Mouse (Mus musculus): ENCODE measurements around the gene Fos.

Fos gene

DNA sequence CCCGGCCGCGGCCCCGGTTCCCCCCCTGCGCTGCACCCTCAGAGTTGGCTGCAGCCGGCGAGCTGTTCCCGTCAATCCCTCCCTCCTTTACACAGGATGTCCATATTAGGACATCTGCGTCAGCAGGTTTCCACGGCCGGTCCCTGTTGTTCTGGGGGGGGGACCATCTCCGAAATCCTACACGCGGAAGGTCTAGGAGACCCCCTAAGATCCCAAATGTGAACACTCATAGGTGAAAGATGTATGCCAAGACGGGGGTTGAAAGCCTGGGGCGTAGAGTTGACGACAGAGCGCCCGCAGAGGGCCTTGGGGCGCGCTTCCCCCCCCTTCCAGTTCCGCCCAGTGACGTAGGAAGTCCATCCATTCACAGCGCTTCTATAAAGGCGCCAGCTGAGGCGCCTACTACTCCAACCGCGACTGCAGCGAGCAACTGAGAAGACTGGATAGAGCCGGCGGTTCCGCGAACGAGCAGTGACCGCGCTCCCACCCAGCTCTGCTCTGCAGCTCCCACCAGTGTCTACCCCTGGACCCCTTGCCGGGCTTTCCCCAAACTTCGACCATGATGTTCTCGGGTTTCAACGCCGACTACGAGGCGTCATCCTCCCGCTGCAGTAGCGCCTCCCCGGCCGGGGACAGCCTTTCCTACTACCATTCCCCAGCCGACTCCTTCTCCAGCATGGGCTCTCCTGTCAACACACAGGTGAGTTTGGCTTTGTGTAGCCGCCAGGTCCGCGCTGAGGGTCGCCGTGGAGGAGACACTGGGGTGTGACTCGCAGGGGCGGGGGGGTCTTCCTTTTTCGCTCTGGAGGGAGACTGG lies at the start of gene Fos:
Fos (plus strand) TSS at position 410 of the 817 bp plus-strand sequence.
- DNase-seq: peak; percentile 85 to 93

DNA sequence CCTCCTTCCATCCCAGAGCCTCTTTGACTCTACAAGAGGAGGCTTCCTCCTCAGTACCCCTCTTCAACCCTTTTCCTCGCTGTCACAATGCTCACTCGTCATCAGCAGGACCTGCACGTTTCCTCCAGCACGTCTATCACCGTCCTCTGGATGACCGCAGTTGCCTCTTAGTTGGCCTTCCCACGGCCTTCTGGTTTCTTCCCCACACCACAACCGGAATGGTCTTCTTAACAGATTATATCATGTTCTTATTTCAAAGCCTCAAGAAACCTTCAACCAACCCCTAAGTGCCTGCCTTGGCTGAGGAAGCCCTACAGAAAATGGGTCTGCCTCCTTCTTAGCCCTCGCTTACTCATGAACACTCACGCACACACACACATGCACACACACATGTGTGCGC lies 48.0 kb upstream of the Fos start:
- no peak for DNase-seq

DNA sequence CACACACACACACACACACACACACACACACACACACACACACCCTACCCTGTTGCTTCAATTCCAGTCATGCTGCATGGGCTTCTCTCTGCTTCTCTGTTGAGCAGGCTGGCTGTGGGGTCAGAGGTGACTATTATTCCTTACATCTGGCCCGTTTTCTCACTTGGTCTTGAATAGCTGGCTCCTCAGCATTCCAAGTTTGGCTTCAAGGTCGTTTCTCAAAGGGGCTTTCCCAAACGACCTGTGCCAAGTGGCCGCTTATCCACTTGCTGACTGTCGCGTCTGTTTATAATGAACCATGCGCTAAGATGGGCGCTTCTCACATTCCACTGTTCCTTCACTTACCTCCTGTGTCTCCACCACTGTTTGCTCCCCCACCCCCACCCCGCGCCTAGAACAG lies 47.6 kb upstream of the Fos start:
- DNase-seq: no peak

DNA sequence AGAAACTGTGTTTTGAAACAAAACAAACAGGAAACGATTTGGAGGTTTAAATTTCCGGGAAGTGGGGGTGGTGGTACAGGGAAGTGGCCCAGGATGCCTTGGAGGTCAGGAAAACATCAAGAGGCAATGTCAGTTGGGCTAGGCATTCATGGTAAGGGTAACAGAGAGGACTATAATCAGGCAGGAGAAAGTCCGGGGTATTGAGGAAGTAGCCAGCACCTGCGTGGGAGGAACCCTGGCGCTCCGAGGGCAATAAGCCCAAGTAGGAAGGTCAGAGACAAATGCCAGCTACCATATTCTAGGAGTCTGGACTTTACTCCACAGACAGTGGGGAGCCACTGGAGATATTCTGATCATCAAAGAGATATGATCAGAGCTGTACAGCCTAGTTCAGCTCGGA lies 45.9 kb upstream of the Fos start:
- no peak for DNase-seq

GRCm38 (mm10) chr12:85429999-85430398 lies 43.7 kb upstream of the Fos start:
- DNase-seq: no peak

- no peak for DNase-seq
These were observed 43.3 kb upstream of the Fos start for GRCm38 (mm10) chr12:85430434-85430833.

DNA sequence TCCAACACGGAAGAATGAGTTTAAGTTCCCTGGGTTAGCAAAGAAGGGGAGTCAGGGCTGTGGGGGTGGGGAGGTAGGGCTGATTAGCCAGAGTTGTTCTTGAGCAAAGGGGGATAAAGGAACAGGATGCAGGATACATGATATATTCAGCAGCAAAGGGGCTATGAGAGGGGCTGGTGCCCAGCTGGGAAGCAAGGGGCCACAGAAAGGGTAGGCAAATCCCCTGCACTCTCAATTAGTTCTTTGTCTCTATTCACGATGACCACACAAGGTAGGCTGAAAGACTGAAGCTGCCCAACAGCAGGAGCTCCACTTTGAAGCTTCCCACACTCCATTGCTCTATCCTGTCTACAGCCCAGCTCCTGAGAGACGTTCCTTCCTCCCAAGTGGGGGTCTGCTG lies 39.8 kb upstream of the Fos start:
- DNase-seq: no peak

DNA sequence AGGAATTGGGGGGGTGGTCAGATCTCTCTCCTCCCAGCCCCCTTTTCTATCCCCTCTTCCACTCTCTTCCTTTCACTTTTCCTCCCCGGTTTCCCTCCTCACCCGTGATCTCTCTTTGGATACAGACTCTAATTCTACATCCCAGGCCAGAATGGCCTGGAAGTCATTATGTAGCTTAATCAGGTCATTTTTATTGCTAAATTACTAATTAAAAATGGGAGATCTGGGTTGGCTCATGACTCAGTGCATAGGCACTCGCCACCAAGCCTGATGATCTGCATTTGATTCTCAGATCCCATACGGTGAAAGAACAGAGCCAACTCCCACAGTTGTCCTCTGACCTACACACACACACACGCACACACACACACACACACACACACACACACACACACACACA lies 39.2 kb upstream of the Fos start:
- no peak for DNase-seq

DNA sequence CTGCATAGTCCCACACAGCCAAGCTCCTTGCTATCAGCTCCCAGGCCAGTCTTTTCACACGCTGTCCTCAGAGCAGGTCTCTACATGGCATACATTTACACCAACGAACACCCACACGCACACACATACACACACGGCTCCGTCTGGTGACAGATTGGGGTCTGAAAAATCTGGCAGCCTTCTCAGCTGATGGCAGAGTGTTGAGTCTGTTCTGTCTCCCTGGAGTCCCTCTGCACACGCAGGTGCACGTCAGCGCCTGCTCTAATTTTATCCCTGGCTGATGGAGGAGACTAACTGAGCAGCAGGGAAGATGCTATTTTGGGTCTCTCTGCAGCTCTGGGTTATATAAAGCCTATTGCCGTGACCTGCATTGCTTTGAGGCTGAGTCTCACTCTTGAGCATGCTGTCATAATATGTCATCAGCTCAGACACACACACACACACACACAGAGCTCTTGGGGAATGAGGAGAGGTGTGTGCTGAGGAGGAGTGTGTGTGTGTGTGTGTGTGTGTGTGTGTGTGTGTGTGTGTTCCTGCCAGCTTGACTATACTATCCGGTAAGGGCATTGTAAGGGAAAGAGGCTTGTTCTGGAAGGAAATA lies 37.6 kb upstream of the Fos start:
- no peak for DNase-seq

- DNase-seq: peak; percentile 21 to 27
These were observed 36.4 kb upstream of the Fos start for GRCm38 (mm10) chr12:85437172-85437876.

DNA sequence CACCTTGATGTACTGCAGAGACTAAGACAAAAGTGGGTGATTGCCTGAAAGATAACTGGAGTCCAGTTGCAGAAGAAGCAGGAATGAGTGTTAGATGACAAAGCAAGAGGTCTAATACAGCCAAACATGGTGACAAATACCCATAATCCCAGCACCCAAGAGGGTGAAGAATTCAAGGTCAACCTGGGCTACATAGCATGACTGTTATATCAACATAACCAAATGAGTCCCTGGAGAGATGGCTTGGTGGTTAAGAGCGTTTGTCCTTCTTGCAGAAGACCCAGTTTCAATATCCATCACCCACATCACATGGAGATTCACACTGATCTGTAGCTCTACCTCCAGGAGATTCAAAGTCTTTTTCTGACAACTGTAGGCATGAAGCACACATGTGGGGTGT lies 30.2 kb upstream of the Fos start:
- no peak for DNase-seq

DNA sequence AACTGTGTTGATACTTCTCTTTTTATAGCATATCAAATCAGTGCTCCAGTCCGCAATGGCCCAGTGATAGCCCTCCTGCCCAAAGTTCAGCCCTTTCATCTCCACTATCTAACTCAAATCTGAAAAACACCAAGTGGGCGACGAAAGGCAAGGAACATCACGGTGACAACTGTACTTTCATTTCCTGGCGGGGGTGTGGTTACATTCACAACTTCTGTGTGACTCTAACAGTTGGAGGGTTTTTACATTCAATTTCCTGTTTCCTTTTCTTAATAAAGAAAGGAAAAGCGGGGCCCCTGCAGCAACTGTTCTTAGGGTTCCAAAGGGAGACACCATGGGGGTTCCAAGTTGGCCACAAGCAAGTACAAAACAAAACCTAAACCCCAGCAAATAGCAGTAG lies 29.0 kb upstream of the Fos start:
- DNase-seq: peak in 1 of 2 experiments; percentile 20

DNA sequence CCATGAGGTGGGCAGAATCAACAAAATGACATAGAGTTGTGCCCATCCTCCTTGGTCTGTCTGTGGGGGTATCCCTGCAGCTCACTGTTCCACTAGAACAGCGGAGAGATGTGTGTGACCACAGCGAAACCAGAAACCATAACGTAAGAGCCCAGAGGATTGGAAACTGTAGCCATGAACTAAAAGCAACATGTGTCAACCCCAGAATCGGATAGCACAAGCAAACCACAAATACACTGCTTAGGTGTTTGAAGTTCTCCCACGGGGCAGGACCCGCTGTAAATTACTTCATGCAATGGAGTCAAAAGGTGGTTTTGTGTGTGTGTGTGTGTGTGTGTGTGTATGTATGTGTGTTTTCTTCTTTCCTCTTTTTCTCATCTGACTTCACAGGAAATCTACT lies 26.7 kb upstream of the Fos start:
- DNase-seq: no peak

DNA sequence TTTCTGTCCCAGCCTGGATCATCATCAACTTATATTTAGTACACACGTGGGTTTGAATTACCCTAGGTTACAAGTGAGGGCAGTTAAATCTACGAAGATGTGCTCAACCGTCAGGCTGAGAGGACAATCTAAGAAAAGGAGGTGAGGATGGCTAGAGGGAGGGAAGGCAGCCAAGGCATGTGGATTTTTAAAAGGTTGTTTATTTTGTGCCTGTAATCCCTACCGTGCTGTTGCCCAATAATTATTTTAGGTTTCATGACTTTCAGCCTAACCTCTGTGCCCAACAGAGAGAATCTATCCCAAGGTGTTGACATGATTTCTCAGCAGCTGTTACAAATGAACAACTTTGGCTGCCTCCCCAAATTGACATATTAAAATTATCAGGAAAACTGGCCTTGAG lies 26.2 kb upstream of the Fos start:
- DNase-seq: no peak

GRCm38 (mm10) chr12:85449478-85449877 lies 24.2 kb upstream of the Fos start:
- DNase-seq: no peak

GRCm38 (mm10) chr12:85451693-85452491 lies 21.8 kb upstream of the Fos start:
- peak in 1 of 2 experiments; percentile 47 for DNase-seq

DNA sequence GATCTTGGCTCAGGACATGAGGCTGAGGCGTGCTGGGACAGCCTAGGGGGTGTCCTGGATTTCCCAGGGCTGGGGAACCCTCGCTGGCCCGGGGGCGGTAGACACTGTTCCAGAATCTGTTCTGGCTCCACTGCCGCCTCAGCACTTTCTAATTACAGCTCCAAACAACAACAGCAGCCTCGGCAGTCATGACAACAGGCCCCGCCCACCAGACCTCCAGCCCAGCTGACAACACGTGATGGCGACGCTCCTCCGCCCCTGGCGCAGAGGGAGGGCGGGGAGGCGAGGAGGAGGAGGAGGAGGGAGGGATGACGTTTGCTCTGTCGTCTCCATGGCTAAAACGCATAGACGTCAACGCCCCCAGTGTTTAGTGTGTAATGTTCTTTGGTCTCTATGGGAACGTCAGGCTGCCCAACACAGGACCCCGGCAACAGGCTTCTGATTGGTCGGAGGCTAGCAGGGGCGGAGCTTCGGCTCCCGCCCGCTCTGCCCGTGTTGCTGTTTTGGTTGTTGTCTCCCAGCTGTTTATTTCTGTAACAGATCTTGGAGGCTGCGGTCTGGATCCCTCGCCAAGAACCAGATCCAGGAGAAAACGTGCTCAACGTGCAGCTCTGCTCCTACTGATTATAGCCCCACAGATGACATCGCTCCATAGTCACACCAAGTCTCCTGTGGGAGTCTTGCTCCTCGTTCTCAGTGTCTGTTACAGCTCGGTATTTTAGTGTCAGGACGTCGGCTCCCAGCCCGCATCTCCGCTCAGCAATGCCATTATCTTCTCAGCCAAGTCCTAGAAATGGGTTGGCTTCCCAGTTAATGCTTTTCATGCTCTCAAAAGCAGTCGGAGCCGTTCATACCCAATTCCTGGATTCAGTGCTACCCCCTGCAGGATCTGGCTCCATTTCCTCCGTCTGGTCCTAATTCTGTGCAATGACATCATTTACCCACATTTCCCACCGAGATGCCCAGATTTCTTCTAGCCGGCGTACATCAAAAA lies 18.3 kb upstream of the Fos start:
- peak; percentile 98 to 99 for DNase-seq

DNA sequence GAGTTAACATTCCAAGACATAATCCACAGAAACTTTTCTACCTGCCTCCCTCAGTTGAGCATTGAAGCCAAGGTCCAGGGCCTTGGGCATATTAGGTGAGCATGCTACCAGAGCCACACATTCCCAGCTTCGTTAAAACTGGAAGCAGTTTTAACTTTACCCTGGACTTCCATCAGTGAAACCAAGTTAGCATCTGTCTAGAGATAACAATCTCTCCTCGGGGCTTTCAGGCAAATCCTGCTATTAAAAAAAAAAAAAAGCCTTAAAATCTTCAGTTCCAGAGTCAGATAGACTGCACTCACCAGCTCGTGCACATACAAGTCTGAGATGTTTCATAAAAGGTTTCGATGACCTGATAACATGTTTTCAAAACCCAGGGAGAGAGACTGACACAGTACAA lies 17.4 kb upstream of the Fos start:
- DNase-seq: no peak

GRCm38 (mm10) chr12:85456966-85457505 lies 16.7 kb upstream of the Fos start:
- peak in 1 of 2 experiments; percentile 46 for DNase-seq

- DNase-seq: no peak
These were observed 13.9 kb upstream of the Fos start for GRCm38 (mm10) chr12:85459820-85460219.

DNA sequence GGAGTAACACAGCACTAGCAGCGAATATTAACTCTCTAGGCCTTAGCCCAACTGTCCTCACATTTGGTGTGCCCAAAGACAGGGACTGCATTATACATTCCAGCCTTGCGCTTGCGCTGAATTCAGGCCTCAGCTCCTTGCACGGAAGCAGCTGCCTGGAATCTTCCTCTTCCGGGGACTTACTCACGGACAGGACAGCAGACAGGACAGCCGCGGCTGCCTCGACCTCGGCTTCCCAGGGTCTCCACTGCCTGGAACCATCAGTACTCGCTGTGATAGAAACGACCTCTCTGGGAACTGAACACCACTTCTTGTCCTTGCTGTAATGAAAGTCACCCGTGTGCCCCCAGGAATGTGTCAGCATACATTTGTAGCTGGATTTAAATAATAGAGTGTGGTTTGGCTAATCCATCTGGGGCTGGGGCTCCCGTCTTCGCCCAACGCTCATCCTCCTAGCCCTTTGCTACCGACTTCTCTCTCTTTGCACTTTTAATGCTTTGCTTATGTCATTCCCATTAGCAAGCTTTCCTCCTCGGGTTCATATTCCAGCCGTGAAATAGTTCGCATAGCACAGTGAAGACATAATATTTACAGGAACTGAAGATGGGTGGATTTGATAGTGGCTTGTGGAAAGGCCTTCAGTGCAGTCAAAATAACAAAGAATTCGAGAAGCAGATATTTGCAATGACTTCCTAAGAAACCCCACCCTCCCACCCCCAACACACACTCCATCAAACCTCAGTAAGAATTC lies 11.6 kb upstream of the Fos start:
- peak; percentile 25 to 39 for DNase-seq
